Mouse (Mus musculus): ENCODE data around the gene Tfb2m.

The Tfb2m gene

DNA sequence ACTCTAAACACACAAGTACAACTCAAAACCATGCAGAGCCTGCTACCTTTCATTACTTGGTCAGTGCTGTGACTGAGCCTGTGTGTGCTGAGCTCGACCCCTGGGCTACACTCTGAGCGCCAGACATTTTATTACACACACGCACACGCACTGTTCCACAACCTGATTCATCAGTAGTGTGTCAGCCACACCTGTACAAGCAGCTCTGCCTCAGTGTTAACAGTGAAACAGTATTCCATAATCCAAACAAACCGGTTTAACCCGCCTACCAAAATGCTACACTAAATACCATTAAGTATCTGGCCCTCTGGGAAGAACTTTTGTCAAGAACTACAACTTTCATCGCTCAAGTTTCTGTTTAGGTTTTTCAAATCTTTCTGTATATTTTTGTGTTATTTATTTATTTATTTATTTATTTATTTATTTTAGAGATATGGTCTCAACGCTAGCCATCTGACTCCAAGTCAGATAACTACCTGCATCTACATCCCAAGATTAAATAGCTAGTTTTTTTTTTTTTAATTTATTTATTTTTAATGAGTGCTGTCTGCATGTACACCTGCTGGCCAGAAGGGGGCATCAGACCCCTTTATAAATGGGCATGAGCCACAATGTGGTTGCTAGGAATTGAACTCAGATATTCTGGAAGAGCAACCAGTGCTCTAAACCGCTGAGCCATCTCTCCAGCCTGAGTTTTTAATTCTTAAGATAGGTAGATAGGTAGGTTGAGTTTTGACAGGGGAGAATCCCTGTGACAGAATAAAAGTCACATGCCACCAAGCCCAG, 39.3 kb downstream of the Tfb2m start:
- no peak for DNase-seq (ENCODE audit: low spot score in 2 of 2)

GRCm38 (mm10) chr1:179502565-179502964, 43.5 kb downstream of the Tfb2m start:
- DNase-seq (ENCODE audit: low spot score in 2 of 2) = no peak

DNA sequence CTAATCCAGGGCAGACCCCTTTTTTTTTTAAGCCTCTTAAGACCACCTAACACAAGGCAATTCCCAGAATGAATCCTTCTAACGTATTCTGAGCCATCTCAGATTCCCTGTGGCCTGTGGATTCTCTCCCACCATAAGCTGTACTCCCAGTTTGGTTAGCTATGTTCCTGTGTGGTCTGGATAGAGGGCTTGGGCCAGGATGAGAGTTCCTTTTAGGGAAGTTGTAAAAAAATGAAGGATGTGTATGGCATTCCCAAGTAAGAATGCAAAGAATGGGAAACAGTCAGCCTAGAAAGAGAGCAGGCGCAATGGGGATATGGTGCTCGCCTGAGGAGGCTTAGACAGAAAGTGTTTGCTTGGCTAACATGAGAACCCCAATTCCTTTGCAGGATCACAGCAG, 46.8 kb downstream of the Tfb2m start:
- no peak for DNase-seq (ENCODE audit: low spot score in 2 of 2)

GRCm38 (mm10) chr1:179492908-179493307, 53.2 kb downstream of the Tfb2m start:
- DNase-seq (ENCODE audit: low spot score in 2 of 2) = no peak

DNA sequence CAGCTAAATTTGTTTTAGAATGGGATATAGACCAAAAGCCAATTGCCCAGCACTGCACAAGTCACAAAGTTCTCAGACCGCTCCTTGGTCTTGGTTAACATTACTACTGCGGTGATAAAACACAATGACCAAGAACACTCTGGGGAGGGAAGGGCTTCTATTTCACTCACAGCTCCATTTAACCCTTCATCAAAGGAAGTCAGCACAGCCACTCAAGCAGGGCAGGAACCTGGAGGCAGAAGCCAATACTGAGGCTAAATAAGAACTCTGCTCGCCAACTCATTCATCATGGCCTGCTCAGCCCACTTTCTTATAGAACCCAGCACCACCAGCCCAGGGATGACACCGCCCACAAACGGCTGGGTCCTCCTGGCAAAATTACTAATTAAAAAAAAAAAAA, 57.5 kb downstream of the Tfb2m start:
- no peak for DNase-seq (ENCODE audit: low spot score in 2 of 2)

DNA sequence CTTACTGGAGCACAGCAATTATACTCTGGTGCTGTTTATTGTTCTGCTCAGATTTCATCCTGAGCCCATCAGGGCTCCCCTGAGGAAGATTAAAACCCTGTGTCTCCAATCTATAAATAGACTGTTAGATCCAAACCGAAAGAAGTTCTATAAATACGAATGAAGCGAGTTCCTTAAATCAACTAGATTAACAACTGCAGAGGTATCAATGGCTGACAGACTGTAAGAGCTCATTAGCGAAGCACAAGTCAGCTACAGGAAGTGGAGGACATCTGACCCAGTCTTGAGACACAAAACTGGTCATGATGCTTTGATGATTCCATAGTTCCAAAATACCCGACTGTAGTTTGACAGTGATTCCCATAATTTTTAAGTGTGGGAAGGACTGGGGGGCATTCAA, 58.1 kb downstream of the Tfb2m start:
- no peak for DNase-seq (ENCODE audit: low spot score in 2 of 2)

DNA sequence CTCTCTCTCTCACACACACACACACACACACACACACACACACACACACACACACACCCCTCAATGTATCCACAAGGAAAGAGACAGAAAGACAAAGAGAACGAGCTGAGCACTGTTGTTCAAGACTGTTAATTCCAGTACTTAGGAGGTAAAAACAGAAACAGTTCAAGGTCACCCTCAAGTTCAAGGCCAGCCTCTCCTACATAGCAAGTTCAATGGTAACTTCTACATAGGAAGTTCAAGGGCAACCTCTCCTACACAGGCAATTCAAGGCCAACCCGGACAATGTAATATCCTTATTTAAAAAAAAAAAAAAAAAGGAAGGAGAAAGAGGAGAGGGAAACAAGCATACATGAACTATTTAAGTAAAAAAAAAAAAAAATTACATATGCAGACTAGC, 58.8 kb downstream of the Tfb2m start:
- no peak for DNase-seq (ENCODE audit: low spot score in 2 of 2)

GRCm38 (mm10) chr1:179485784-179486540, 60.1 kb downstream of the Tfb2m start:
- no peak for DNase-seq (ENCODE audit: low spot score in 2 of 2)

DNA sequence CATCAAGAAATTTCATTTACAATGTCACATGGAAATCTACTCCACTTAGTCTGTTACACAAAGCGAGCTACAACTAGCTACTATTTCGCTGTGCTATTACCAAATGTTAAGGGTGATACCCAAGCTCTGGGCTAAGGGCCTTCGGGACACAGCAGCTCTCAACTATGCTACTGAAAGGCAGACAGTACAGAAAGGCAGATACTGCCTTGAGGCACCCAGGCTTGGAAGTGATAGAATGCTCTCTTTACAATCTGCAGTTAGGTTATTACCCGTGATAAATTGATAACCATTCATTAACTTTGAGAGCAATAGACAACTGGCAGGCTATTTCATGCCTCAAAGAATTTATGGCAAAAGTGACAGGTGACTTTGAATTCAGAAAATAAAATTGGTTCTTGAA, 65.2 kb downstream of the Tfb2m start:
- no peak for DNase-seq (ENCODE audit: low spot score in 2 of 2)
